Mouse (Mus musculus) T-helper 2 cell (primary cell): ENCODE data around the gene Rdh11.

Source experiments
- in situ Hi-C: fragments of 300-600 bp; cut with MboI, MseI; formaldehyde crosslinking; loops from one replicate; pipeline ENCODE4 v1.15.1; 2025; ENCODE audit warnings: high pct_unique_total_duplicates

Rdh11 gene

DNA sequence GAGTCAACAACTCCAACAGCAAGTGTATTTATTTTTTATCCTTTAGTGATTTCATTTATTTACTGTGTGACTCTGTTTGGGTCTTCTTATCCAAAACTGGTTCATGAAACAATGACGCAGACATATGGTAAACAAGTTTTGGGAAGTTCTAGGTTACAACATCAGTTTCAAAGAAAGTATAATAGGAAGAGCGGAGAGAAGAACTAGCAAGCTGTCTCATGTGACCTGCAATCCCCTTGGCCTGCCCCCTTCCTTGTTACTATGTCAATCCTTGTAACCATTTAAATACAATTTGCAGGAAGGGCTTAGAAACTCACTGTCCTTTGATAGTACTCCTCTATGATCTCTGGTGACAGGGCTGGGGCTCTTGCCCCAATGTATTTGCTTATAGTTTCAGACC, 51.3 kb downstream of the Rdh11 start:
- in situ Hi-C loops, result no loop called here

DNA sequence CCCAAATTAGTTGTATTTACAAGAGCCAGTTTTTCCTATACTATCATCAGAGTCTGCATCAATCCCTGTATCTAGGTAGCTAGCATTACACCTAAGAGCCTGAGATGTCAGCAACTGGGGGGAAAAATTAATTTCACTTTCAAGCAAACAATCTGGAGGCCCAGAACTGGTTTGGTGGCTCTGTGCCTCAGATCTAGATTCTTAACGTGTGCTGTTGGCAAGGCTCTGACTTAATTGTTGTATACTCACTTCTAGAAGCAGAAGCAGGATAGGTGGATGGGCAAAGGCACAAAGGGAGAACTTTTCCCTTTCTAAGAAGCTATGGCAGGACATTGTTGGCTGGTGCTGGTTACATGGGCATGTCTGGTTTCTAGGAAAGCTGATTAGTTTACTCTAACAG, 52.7 kb downstream of the Rdh11 start:
- in situ Hi-C loops, result no loop called here

- in situ Hi-C loops, result no loop called here
Observed at GRCm38 (mm10) chr12:79138999-79139398, 53.1 kb downstream of the Rdh11 start.

- in situ Hi-C loops, result no loop called here
Observed at GRCm38 (mm10) chr12:79136949-79137348, 55.1 kb downstream of the Rdh11 start.

DNA sequence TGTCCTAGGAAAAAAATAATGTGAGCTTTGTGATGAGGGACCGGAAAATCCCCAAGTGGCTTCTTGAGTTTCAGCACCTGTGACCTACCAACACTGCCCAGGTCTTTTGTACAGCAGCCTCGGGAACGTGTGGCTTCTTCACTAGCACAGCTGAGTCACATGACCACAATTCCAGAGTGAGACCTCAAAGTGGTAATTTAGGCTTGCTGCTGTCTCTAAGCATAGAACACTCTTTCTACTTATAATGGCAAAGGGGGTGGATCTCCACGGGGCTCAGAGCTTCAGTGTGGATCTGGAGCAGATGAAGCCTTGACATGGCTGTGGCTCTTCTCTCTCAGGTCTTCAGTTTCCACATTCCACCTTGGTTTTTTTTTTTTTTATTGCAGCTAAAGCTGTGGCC, 57.0 kb downstream of the Rdh11 start:
- in situ Hi-C loops, result no loop called here

- in situ Hi-C loops, result no loop called here
Observed at GRCm38 (mm10) chr12:79134676-79135075, 57.4 kb downstream of the Rdh11 start.

GRCm38 (mm10) chr12:79131706-79132460, 60.2 kb downstream of the Rdh11 start:
- in situ Hi-C loops, result no loop called here

GRCm38 (mm10) chr12:79131178-79131675, 60.9 kb downstream of the Rdh11 start:
- in situ Hi-C loops, result no loop called here

DNA sequence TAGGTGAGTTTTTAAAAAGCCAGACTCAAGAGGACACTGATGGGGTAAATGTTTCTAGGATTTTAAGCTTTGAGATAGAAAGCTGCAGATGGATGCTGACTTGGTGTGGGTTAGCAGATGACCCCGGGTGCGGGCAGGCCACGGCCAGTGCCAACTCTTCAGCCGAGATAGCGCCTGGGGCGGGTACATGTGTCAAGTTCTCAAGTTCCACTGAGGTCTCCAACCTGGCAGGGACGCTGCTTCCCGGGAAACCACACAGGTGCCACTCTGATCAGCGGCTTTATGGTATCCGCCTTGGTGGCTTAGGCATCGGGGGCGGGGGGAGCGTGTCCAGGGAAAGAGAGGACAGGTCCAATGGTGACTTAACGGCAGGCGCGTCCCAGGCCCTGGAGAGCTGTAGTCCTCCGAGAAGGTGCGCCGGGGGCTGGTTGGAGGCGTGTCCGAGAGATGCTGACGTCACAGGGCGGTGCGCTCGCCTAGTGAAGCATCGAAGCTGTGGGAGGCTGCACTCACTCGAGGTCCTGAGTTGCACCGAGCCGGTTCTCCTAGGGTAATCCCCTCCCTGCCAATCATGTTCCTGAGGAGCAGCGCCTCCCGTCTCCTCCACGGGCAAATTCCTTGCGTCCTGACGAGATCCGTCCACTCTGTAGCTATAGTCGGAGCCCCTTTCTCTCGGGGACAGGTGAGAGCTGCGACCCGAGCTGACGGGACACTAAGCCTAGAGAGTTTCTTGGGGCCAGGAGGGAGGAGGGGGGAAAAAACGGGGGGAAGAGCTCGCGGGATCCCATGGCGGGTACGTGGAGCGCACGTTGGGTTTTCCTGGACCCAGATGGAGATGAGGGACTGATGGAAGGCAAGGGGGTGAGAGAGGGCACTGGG, 61.6 kb downstream of the Rdh11 start, which contains the start of gene Arg2:
Gene Arg2, plus strand, starts transcription at position 479 of the 879 bp plus-strand sequence.
- in situ Hi-C loops, result no loop called here
